Mouse (Mus musculus) embryo, embryonic 10.5 days (tissue): Measurements from ENCODE around the gene Rpusd2.
A peak's percentile ranks its signal among the peaks of the same experiment; 100 is the strongest.

Source experiments
- DNase-seq: peaks from one replicate; pipeline ENCODE4 v3.0.0-alpha.2; 2015; ENCODE audit warnings: low spot score

Gene Rpusd2

DNA sequence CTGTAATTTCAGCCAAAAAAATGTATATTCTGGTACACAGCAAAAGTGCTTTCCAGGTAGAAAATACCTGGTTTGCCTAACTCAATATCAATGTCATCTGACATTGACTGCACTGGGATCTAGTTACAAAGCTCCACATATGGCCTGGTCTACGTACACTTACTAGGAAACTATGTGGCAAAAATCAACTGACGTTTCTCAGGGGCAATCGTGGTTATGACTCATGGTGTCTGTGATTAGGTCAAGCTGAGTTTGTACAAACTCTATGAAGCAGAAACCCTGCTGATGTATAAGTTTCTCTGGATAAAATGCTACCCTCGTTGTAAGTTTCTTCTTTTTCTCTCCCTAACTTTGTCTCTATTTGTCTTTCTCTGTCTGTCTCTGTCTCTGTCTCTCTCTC, 2.4 kb upstream of the Rpusd2 start:
- no peak for DNase-seq

GRCm38 (mm10) chr2:119035397-119035745, 781 bp downstream of the Rpusd2 start:
- no peak for DNase-seq

GRCm38 (mm10) chr2:119040882-119041281, 6.3 kb downstream of the Rpusd2 start:
- DNase-seq = peak; percentile 64

DNA sequence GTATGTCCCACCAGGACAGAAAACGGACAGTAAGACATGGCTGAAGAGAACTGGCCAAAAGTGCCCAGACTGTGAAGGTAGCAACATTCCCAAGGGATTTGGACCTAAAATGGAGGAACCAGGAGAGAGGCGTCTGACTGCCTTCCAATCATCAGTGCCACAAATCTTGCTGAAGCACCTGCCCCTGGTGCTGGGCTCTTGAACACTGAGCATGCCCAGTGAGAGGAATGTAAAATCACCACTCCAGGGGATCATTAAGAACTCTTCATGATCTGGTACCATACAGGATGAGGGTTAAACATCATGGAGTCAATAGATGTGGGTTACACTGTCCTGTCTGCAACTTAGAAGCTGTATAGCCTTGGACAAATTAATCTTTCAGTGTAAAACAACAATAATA, 10.6 kb downstream of the Rpusd2 start:
- no peak for DNase-seq

DNA sequence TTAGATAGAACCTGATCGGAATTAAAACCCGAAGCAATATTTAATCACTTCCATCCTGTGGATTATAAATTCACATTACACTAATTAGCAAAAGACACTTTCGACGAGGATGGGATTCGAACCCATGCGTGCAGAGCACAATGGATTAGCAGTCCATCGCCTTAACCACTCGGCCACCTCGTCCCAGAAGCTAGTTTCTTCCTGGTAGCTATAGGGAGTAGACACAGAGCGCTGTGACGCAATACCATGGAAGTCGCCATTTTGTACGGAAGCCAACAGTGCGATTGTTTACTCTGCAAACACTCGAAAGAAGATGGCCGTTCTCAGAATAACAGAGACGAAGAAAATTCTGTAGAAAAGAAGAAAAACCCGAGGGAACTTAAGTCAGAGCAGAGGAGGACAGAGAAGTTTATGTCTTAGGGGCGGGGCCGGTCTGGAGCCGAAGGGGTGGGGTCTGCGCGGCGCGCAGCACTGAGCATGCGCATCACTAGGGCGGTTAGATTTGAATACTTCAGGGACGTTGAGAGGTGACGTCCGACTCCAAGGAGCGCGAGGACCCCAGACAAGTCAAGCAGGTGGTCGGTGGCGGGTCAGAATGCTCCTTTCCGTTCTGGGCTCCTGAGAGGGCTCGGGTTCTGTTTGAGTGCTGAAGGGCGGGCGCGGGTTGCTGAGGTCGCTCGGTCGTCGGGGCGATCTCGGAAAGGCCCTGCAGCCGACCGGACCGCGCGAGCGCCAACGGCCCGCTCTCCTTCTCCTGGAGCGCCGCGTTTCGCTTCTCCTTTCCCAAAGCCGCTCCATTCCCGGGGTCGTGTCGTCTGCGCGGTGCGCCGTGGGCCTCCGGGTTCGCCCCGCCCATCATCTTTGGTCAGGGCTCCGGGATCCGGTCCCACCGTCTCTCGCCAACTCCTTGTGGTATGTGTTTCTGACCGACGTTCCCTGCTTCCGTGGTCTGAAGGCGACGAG, 12.3 kb downstream of the Rpusd2 start, which contains the start of gene Knl1:
TSS of gene Knl1 (plus strand) at position 471 of the 963 bp plus-strand sequence.
- peak; percentile 99 for DNase-seq

GRCm38 (mm10) chr2:119047849-119048248, 13.3 kb downstream of the Rpusd2 start:
- peak; percentile 56 for DNase-seq

- DNase-seq = no peak
These were observed 15.6 kb downstream of the Rpusd2 start for GRCm38 (mm10) chr2:119050132-119050650.

DNA sequence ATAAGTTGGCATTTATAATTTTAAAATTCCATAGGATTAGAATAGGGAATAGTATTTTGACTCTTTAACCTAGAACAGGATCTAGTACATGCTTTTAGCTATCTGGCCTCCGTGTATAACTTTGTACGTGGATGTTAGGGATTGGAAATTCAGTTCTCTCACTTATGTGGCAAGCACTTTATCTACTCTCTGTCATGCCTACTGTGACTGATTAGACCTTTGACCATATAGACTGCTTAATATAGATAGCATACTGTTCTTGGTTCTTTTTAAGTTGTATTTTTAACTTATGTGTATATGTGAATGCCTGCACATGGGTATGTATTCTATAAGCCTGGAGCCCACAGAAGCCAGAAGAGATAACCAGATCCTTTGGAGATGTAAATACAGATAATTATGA, 25.5 kb downstream of the Rpusd2 start:
- no peak for DNase-seq

DNA sequence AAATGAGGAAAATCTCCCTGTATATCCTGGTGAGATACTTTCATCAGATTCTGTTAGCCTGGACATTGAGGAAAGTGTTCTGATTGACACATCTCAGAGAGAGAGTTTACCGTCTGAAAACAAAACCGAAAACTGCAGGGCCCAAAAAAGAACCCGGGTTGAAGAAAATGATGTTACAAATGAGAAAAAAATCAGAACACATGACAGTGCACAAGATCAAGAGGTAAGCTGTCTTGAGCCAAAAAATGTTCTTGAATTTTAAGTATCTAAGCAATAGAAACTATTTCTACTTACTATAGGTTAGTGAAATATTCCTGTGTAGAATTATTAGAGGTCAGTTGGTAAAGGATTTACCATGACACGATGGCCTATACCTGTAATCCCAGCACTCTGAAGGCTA, 37.8 kb downstream of the Rpusd2 start:
- DNase-seq = no peak

- no peak for DNase-seq
These were observed 51.6 kb downstream of the Rpusd2 start for GRCm38 (mm10) chr2:119086156-119086555.
